ENCODE assay signal across 8 mouse cellular contexts in the genomic region with DNA sequence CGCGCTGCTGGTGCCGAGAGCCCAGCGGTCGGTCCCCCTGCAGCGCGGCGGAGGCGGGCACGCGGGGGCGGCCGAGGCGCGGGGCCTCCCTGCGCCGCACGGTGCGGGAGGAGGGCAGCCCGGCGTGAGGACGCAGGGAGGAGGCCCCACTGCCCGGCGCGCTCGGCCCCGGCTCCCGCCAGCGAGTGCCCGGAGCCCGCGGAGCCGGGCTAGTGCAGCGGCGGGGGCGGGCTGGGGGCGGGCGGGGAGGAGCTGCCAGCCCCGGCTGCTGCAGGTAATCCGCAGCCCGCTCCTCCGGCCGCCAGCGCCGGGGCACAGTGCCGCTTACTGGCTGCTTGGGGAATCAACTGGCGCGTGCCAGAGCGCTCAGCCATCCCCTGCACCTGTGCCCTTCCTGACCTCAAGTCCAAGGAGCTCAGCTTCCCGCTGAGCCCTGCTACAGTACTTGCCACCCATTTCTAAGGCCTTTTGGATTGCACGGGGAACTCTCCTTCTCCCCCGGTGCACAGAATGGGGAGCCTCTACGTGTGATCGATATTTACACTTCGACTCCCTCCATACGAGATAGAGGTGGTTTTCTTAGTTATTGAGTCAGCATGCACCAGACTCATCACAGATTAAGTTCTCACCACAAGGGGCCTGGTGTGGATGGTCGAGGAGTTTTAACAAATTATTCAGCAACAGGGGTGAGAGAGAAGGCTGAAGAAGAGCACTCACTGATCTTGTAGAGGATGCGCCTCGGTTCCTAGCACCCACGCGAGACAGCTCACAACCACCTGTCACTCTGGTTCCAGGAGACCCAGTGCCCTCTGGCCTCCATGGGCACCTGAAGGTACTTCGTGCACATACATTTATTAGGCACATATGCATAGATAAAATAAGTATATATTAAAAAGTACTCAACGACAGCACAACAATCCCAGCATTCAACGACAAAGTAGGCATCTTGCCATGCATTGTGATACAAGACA. TPM values are rescaled to one million over a fixed set of nuclear protein-coding genes. Genes with fewer than 3 reads are reported as not detected.
A peak's percentile ranks its signal among the peaks of the same experiment; 100 is the strongest.
DNase-seq lines count a peak whose midpoint lies in the region; ATAC-seq lines count a peak whose summit lies in the region.

A gene (minus strand): TSS at position 284 of the 971 bp plus-strand sequence.

- intact Hi-C loops in gastrocnemius, postnatal 14 days (cut with DNase I; ENCODE audit: low total_unique reads) = no loop called here

- DNase-seq in adrenal gland, postnatal 14 days = peak; percentile 85
- DNase-seq in gastrocnemius, postnatal 14 days = peak; percentile 35
- DNase-seq in induced T-regulatory cell, adult 2 months (ENCODE audit: low read depth) = peak; percentile 4
- DNase-seq in left cerebral cortex, adult 8-10 months (ENCODE audit: low spot score in 2 of 2) = peak; percentile 61 to 71
- DNase-seq in lung, postnatal 36 days = peak; percentile 47
- DNase-seq in right cerebral cortex, adult 2 months (ENCODE audit: low spot score in 2 of 2) = peak; percentile 76 to 79

- ATAC-seq in common myeloid progenitor, adult 5-6 weeks (replicated peaks; ENCODE audit: low read depth, poor library complexity, severe bottlenecking) = peak; percentile 65; the same call in 1 of the 2 replicates
- no peak for ATAC-seq in inflammation-experienced regulatory T-cells, adult 6 months

RNA-seq across cellular contexts. Expression of the gene that starts here (rescaled TPM):
- total RNA-seq in adrenal gland, postnatal 14 days (2021) = 15.3 and 17.2 TPM in 2 replicates
- total RNA-seq in common myeloid progenitor, adult 5-6 weeks (2017) = not detected in 2 replicates
- under 1 TPM; 0.23 to 0.40 TPM for total RNA-seq in gastrocnemius, postnatal 14 days (2021)
- 100 to 1,000 TPM; 139 to 174 (median 157) TPM for total RNA-seq in left cerebral cortex, adult 8-10 months (2022)
- not detected for polyA plus RNA-seq in inflammation-experienced regulatory T-cells, adult 6 months (2017; shearing (Covaris generic))

Comparison
In these comparisons a context has a peak if more than half of its experiments do, and no peak if none do; other contexts are left out.
1. RNA of the gene that starts here (total RNA-seq): 139 to 174 TPM in left cerebral cortex, adult 8-10 months and 15.3 to 17.2 TPM in adrenal gland, postnatal 14 days; 0.23 to 0.40 TPM in gastrocnemius, postnatal 14 days and not detected in common myeloid progenitor, adult 5-6 weeks; every median in the first group is over 10 times any median in the second.
2. Peak in ATAC-seq in common myeloid progenitor, adult 5-6 weeks; RNA of the gene not detected or under 1 TPM.
3. Peak in DNase-seq in gastrocnemius, postnatal 14 days; RNA of the gene not detected or under 1 TPM.
4. DNase-seq: peak in every context shown above with its lines; median percentile 85 in adrenal gland, postnatal 14 days; 78 in right cerebral cortex, adult 2 months; 66 in left cerebral cortex, adult 8-10 months; 47 in lung, postnatal 36 days; 35 in gastrocnemius, postnatal 14 days; 4 in induced T-regulatory cell, adult 2 months.